Mouse (Mus musculus): Measurements from ENCODE around the gene Hipk4. TPM values are rescaled to one million over a fixed set of nuclear protein-coding genes. Genes with fewer than 3 reads are reported as not detected.

Gene Hipk4
- polyA plus RNA-seq, 1 experiment from 2014 or later = 0.77 TPM

GRCm38 (mm10) chr7:27578465-27578864, 55.4 kb downstream of the Hipk4 start:
- no peak for ATAC-seq (ENCODE audit: low FRiP score)
- no peaks in the 10 kb centered on the region for H3K27me3 ChIP-seq

DNA sequence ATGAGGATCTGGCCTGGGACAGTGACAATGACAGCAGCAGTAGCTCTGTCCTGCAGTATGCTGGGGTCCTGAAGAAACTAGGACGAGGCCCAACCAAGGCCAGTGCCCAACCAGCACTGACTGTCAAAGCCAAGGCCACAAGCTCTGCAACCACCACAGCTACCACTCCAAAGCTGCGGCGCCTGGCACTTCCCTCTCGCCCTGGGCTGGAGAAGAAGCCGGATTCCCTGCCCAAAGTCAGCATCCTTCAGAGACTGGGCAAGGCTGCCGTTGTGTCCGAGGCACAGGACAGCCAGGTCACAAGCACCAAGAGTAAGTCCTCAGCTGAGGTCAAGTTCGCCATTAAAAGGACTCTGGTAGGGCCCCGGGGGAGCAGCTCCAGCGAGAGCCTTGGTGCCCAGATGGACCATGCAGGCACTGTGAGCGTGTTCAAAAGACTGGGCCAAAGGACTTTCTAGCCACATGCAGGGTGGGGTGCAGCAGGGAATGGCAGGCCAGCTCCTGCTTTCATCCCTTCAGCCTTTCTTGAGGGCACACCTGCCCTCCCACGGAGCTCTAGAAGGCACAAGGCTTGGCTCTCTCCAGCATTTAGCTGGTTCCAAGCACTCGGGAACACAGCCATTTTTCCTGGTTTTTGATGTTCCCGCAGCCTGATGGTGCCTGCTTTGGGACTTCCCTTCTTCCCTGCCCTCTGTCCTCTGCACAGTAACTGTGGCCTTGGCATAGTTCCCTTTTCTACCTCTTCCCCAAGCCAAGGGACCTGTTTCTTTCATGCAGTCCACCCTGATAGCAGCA, 57.5 kb downstream of the Hipk4 start:
- no peak overlapping the region for H3K27ac ChIP-seq
- ATAC-seq (ENCODE audit: low FRiP score) = no peak
- no peak overlapping the region for H3K4me2 ChIP-seq
- H3K9me3 ChIP-seq = no peaks in the 10 kb centered on the region
- H3K9ac ChIP-seq = no peak overlapping the region; the same call in 1 of the 2 replicates
- H3K4me3 ChIP-seq = no peak overlapping the region
- no peaks in the 10 kb centered on the region for H3K27me3 ChIP-seq
- peaks cover 86% of the 10 kb centered on the region for H3K36me3 ChIP-seq
- H3K4me1 ChIP-seq (replicated peaks) = no peaks in the 10 kb centered on the region
- WGBS = 92% methylated on average over 14 of the region's 14 CpGs

More at GRCm38 (mm10) chr7:27578465-27578864, 55.4 kb downstream of the Hipk4 start:
- no peaks in the 10 kb centered on the region for H3K9me3 ChIP-seq
- no peak overlapping the region for H3K4me2 ChIP-seq
- H3K27ac ChIP-seq = no peak overlapping the region
- no peak overlapping the region for H3K9ac ChIP-seq
- peaks cover 94% of the 10 kb centered on the region for H3K36me3 ChIP-seq
- no peak overlapping the region for H3K4me3 ChIP-seq
- WGBS = 81% methylated on average over 7 of the region's 7 CpGs
- H3K4me1 ChIP-seq (replicated peaks) = no peaks in the 10 kb centered on the region

Other genes starting within 250 kb of the Hipk4 start
- gene Ltbp4, start 185.6 kb upstream of the Hipk4 start, polyA plus RNA-seq (2015; fragmentation: Nextera tagmentation; extraction: Ambion mirVana) = 5.4 and 6.0 TPM in 2 replicates
- gene Shkbp1, start 167.2 kb upstream of the Hipk4 start, polyA plus RNA-seq (2015; fragmentation: Nextera tagmentation; extraction: Ambion mirVana) = 61.8 and 62.5 TPM in 2 replicates
- gene Gm20479, start 165.8 kb upstream of the Hipk4 start, polyA plus RNA-seq (2015; fragmentation: Nextera tagmentation; extraction: Ambion mirVana) = not detected in 2 replicates
- gene Sptbn4, start 75.6 kb upstream of the Hipk4 start, polyA plus RNA-seq (2015; fragmentation: Nextera tagmentation; extraction: Ambion mirVana) = 2.2 and 2.6 TPM in 2 replicates
- 18.7 and 19.3 TPM in 2 replicates for gene Blvrb, start 75.3 kb upstream of the Hipk4 start, polyA plus RNA-seq (2015; fragmentation: Nextera tagmentation; extraction: Ambion mirVana)
- 13.0 and 13.4 TPM in 2 replicates for gene Sertad3, start 49.5 kb upstream of the Hipk4 start, polyA plus RNA-seq (2015; fragmentation: Nextera tagmentation; extraction: Ambion mirVana)
- 10.7 and 11.8 TPM in 2 replicates for gene Sertad1, start 36.4 kb upstream of the Hipk4 start, polyA plus RNA-seq (2015; fragmentation: Nextera tagmentation; extraction: Ambion mirVana)
- gene Prx, start 23.9 kb upstream of the Hipk4 start, polyA plus RNA-seq (2015; fragmentation: Nextera tagmentation; extraction: Ambion mirVana) = 1.4 and 1.5 TPM in 2 replicates
- gene Pld3, start 30.0 kb downstream of the Hipk4 start, polyA plus RNA-seq (2015; fragmentation: Nextera tagmentation; extraction: Ambion mirVana) = 126 TPM in 2 replicates
- 32.1 and 34.0 TPM in 2 replicates for gene 2310022A10Rik, start 30.0 kb downstream of the Hipk4 start, polyA plus RNA-seq (2015; fragmentation: Nextera tagmentation; extraction: Ambion mirVana)
- gene Akt2, start 68.3 kb downstream of the Hipk4 start, polyA plus RNA-seq (2015; fragmentation: Nextera tagmentation; extraction: Ambion mirVana) = 68.0 and 71.0 TPM in 2 replicates
- 50.2 and 52.0 TPM in 2 replicates for gene Ttc9b, start 130.6 kb downstream of the Hipk4 start, polyA plus RNA-seq (2015; fragmentation: Nextera tagmentation; extraction: Ambion mirVana)
- 13.0 and 13.2 TPM in 2 replicates for gene Map3k10, start 151.3 kb downstream of the Hipk4 start, polyA plus RNA-seq (2015; fragmentation: Nextera tagmentation; extraction: Ambion mirVana)
- 10.8 and 12.1 TPM in 2 replicates for gene Zfp607b, start 166.1 kb downstream of the Hipk4 start, polyA plus RNA-seq (2015; fragmentation: Nextera tagmentation; extraction: Ambion mirVana)
- 125 and 134 TPM in 2 replicates for gene Zfp60, start 208.1 kb downstream of the Hipk4 start, polyA plus RNA-seq (2015; fragmentation: Nextera tagmentation; extraction: Ambion mirVana)